Mouse (Mus musculus) C2C12 (cell line): ENCODE results near the gene B3gnt2. TPM values are rescaled to one million over a fixed set of nuclear protein-coding genes. Genes with fewer than 3 reads are reported as not detected.

ENCODE experiments used
- H3K27me3 ChIP-seq: one replicate; pipeline ENCODE4 v1.6.1; 2011; ENCODE audit not compliant: control insufficient read depth, insufficient read depth, insufficient read length
- H3K36me3 ChIP-seq: one replicate; pipeline ENCODE4 v1.6.1; 2011; ENCODE audit not compliant: control insufficient read depth, insufficient read depth
- H3K4me3 ChIP-seq: one replicate; pipeline ENCODE4 v1.5.1; 2011; ENCODE audit warnings: mild to moderate bottlenecking, control low read depth; ENCODE audit not compliant: poor library complexity, insufficient read depth, severe bottlenecking
- H3K79me2 ChIP-seq: one replicate; pipeline ENCODE4 v1.6.1; 2011; ENCODE audit not compliant: control insufficient read depth, insufficient read depth
- H3K79me3 ChIP-seq: one replicate; pipeline ENCODE4 v1.6.1; 2011; ENCODE audit warnings: low read depth, control low read depth
- H3ac ChIP-seq: one replicate; pipeline ENCODE3; 2011; ENCODE audit warnings: low read depth; ENCODE audit not compliant: control insufficient read depth, insufficient read length
- CEBPB ChIP-seq: IDR thresholded peaks from one replicate; pipeline ENCODE4 v1.6.1; 2011; ENCODE audit warnings: low read depth, mild to moderate bottlenecking, control low read depth, moderate library complexity
- CTCF ChIP-seq: IDR thresholded peaks from one replicate; pipeline ENCODE4 v1.5.1; 2011; ENCODE audit not compliant: control insufficient read depth, insufficient read depth, insufficient read length
- FOSL1 ChIP-seq: IDR thresholded peaks from one replicate; pipeline ENCODE4 v1.8.0; 2011; ENCODE audit warnings: mild to moderate bottlenecking, low read length; ENCODE audit not compliant: poor library complexity, insufficient read depth, severe bottlenecking
- MAX ChIP-seq: IDR thresholded peaks from one replicate; pipeline ENCODE4 v1.6.1; 2011; ENCODE audit warnings: mild to moderate bottlenecking, control low read depth
- MYOD1 ChIP-seq: IDR thresholded peaks from one replicate; pipeline ENCODE4 v1.6.1; 2011; ENCODE audit warnings: low read depth; ENCODE audit not compliant: control insufficient read depth, insufficient read length
- MYOG ChIP-seq: IDR thresholded peaks from one replicate; pipeline ENCODE4 v1.6.1; 2011; ENCODE audit not compliant: control insufficient read depth, insufficient read length; ENCODE audit errors: extremely low read depth
- USF1 ChIP-seq: IDR thresholded peaks from one replicate; pipeline ENCODE4 v1.6.1; 2011; ENCODE audit warnings: low read depth, mild to moderate bottlenecking, control low read depth, moderate library complexity
- polyA plus RNA-seq: library from polyadenylated mRNA; unstranded; fragments of >200 nt; fragmentation: generic; extraction: Trizol; gene quantifications from one replicate; pipeline ENCODE4 v1.2.1, GENCODE M21; 2012; ENCODE audit warnings: missing spikeins

The B3gnt2 gene
- polyA plus RNA-seq, 1 experiment: 10.8 TPM

DNA sequence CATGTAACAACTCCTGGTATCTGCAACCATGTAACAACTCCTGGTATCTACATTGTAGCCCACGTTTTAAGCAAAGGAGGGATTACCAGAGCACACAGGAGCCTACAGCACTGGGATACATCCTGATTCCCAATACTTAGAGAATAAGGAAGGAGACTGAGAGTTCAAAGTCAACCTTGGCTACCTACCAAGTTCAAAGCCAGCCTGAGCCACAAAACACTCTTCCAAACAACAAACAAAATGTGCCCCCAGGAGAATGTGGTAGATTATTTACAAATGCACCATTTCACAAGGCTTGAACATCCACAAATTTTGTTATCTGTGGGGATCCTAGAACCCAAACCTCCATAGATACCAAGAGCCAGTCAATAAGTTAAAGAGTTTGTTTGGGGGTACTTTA lies 22.4 kb downstream of the B3gnt2 start:
- Histone ChIP-seq H3ac (no peak overlapping the region), H3K36me3 (peaks cover 23% of the 10 kb centered on the region)
- no peak for TF ChIP-seq CTCF

DNA sequence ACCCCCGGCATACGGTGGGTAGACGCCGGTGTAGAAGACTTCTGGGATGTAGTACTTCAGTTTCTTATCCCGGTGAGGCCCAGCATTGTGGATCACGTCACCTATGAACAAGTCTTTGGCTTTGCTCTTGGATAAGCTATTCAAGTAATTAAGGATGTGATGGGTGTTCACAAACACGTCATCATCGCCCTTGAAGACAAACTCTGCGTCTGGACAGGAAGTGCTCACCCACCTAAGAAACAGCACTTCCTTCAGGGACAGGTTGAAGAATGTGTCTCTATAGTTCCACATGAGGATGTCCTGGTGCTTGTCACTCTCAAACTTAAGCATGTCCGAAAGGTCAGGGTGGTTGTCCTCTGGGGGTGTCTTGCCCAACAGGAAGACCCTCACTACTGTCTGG lies 24.5 kb downstream of the B3gnt2 start:
- Histone ChIP-seq H3ac (no peak overlapping the region), H3K27me3 (no peaks in the 10 kb centered on the region), H3K79me2 (peaks cover 23% of the 10 kb centered on the region), H3K79me3 (peaks cover 9% of the 10 kb centered on the region), H3K4me3 (no peak overlapping the region), H3K36me3 (peaks cover 23% of the 10 kb centered on the region)
- TF ChIP-seq MAX: no peak
- TF ChIP-seq MYOG: no peak
- TF ChIP-seq FOSL1: no peak
- no peak for TF ChIP-seq USF1
- no peak for TF ChIP-seq MYOD1
- no peak for TF ChIP-seq CTCF

More for the DNA sequence above, 22.4 kb downstream of the B3gnt2 start:
- Histone ChIP-seq H3K4me3 (no peak overlapping the region), H3K79me3 (peaks cover 14% of the 10 kb centered on the region), H3K79me2 (peaks cover 41% of the 10 kb centered on the region), H3K27me3 (no peaks in the 10 kb centered on the region)

DNA sequence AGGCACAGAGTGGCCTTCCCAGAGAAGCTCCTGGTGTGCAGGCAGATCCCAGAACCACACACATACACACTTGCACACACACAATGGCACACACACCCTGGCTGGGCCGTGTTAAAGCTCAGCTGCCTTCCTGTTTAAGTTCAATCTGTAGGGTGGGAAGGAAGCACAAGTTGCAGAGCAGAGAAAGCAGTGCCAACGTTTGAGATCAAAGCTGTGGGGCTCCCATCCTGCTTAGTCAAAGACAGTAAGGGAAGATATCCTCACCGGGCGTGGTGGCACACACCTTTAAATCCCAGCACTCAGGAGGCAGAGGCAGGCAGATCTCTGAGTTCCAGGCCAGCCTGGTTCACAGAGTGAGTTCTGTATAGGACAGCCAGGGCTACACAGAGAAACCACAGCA lies 28.2 kb downstream of the B3gnt2 start:
- H3K36me3 ChIP-seq: peaks cover 23% of the 10 kb centered on the region
- TF ChIP-seq MYOG: no peak
- TF ChIP-seq CEBPB: no peak
- TF ChIP-seq USF1: no peak
- no peak for TF ChIP-seq MAX
- TF ChIP-seq CTCF: no peak
- TF ChIP-seq FOSL1: no peak
- TF ChIP-seq MYOD1: no peak
- no peak overlapping the region for H3K4me3 ChIP-seq
- H3K79me2 ChIP-seq: no peaks in the 10 kb centered on the region
- H3K79me3 ChIP-seq: peaks cover 2% of the 10 kb centered on the region
- H3K27me3 ChIP-seq: no peaks in the 10 kb centered on the region
- no peak overlapping the region for H3ac ChIP-seq

DNA sequence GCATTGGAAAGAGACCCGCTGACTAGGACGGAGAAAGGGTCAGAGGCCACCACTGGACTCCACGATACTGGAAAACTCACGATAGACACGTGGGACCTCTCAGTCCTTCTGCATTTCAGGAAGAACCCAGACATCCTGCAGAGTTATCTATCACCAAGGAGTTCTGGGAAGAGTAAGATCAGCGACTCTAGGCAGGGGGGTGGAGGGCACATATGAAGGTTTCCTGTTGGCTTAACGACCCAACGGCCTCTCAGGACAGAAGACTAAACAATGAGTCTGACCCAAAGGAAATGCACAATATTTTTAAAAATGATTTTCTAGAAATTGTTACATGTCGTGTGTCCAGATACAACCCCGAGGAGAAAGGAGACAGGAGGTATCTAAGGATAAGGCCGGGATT lies 28.8 kb downstream of the B3gnt2 start:
- Histone ChIP-seq H3ac (no peak overlapping the region), H3K4me3 (no peak overlapping the region), H3K79me2 (no peaks in the 10 kb centered on the region), H3K79me3 (peaks cover 2% of the 10 kb centered on the region), H3K27me3 (no peaks in the 10 kb centered on the region), H3K36me3 (peaks cover 22% of the 10 kb centered on the region)
- no peak for TF ChIP-seq CEBPB
- TF ChIP-seq MYOD1: no peak
- TF ChIP-seq MYOG: no peak
- TF ChIP-seq MAX: no peak
- no peak for TF ChIP-seq USF1
- no peak for TF ChIP-seq CTCF
- TF ChIP-seq FOSL1: no peak

DNA sequence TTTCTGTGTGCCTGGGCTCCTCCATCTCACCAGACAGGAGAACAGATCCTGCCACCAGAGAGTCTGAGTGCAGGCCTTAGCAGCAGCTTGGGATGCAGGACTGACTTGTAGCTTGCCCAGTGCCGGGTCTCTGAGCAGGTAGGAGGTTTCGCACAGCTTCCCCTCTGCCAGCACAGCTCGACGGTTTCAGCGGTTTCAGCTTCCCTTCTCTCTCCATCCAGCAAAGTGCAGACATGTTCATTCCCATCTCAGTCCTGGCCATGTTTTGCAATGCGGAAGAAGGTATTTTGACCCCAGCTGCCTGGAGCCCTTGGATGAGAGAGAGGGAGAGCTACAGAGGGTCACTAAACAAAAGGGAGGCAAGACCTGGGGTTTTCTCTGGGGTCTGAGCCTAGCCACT lies 30.1 kb downstream of the B3gnt2 start:
- H3ac ChIP-seq: no peak overlapping the region
- no peak overlapping the region for H3K4me3 ChIP-seq
- no peaks in the 10 kb centered on the region for H3K27me3 ChIP-seq
- TF ChIP-seq USF1 (no peak), MYOG (no peak), MAX (no peak), CEBPB (no peak), MYOD1 (no peak), FOSL1 (no peak), CTCF (no peak)
- peaks cover 10% of the 10 kb centered on the region for H3K36me3 ChIP-seq
- peaks cover 2% of the 10 kb centered on the region for H3K79me3 ChIP-seq
- H3K79me2 ChIP-seq: no peaks in the 10 kb centered on the region

DNA sequence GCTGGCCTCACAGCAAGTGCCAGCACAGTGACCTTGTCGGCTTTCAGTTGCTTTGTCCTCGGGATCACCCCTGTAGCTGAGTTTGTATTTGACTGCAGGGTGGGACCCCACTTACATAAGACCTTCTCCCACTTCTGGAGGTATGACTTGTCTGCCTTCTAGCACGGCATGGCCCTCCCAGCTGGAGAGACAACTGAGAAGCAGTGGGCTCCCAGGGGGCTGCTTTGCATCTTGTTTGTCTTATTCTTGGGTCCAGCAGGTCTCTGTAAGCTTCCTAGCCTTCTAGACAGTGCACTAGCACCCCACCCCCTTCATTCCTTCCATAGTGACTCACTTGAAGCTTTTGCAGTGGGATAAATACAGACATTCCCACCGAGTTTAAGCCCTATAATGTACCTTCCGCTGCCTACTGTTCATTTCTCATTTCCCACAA lies 30.6 kb downstream of the B3gnt2 start:
- H3ac ChIP-seq: no peak overlapping the region
- no peak overlapping the region for H3K4me3 ChIP-seq
- TF ChIP-seq MYOG: no peak
- no peak for TF ChIP-seq CEBPB
- no peak for TF ChIP-seq USF1
- TF ChIP-seq MYOD1: no peak
- TF ChIP-seq MAX: no peak
- no peak for TF ChIP-seq FOSL1
- peaks cover 2% of the 10 kb centered on the region for H3K79me3 ChIP-seq
- no peaks in the 10 kb centered on the region for H3K79me2 ChIP-seq
- H3K36me3 ChIP-seq: peaks cover 5% of the 10 kb centered on the region
- H3K27me3 ChIP-seq: no peaks in the 10 kb centered on the region
